Mouse (Mus musculus) ovary, adult 18-20 months (tissue): ENCODE measurements around the gene Rraga.
"Not testable (repeated sequence)": the region's sequence is repeated elsewhere in the genome, so short reads cannot be mapped to it uniquely, and the experiment has no call there.

Experiments used
- DNase-seq: peaks from one replicate; pipeline ENCODE4 v3.0.0; 2022; ENCODE audit warnings: low spot score, mixed read lengths

Rraga gene

GRCm38 (mm10) chr4:86591304-86591703 lies 15.8 kb downstream of the Rraga start:
- no peak for DNase-seq

- peak; percentile 93 for DNase-seq
Observed at GRCm38 (mm10) chr4:86611524-86612288, 36.2 kb downstream of the Rraga start, which contains the start of gene Haus6. Haus6 (minus strand) TSS chr4:86612055.

- no peak for DNase-seq
Observed at GRCm38 (mm10) chr4:86612289-86612620, 36.8 kb downstream of the Rraga start.

GRCm38 (mm10) chr4:86620506-86620905 lies 45.0 kb downstream of the Rraga start:
- no peak for DNase-seq

- DNase-seq: no peak
Observed at GRCm38 (mm10) chr4:86622116-86622515, 46.6 kb downstream of the Rraga start.

- DNase-seq: not testable (repeated sequence)
Observed at GRCm38 (mm10) chr4:86622532-86622931, 47.1 kb downstream of the Rraga start.

- no peak for DNase-seq
Observed at GRCm38 (mm10) chr4:86625463-86625862, 50.0 kb downstream of the Rraga start.

GRCm38 (mm10) chr4:86626496-86626895 lies 51.0 kb downstream of the Rraga start:
- not testable (repeated sequence) for DNase-seq
